In the genomic region with DNA sequence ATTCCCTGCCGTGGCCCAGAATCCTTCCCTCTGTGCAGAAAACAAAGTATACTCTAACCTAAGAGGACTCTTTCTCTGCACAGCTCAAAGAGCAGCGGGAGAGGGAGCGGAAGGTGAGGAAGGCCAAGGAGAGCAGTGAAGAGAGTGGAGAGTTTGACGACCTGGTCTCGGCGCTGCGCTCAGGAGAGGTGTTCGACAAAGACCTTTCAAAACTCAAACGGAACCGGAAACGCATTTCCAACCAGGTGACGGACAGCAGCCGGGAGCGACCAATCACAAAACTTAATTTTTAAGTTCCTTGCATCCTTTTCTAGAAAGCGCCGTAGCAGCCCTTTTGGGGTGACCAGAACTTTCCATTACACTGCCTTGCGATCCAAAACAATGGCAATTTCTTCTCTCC, we compare ENCODE assay signal across 23 mouse cellular contexts.
"Had no signal": no experiment of that assay in that cellular context is flagged by ENCODE, and none has a peak within 500 bp of the region (broad histone marks: within the 10 kb centered on the region; RNA-seq: fewer than 3 reads in every experiment).

No protein-coding gene starts in this region.

- H3K4me1 ChIP-seq: embryonic facial prominence, embryonic 10.5 days; embryonic facial prominence, embryonic 12.5 days; embryonic facial prominence, embryonic 13.5 days; embryonic facial prominence, embryonic 15.5 days; forebrain, embryonic 12.5 days; forebrain, embryonic 13.5 days; forebrain, embryonic 15.5 days had no signal

- DNase-seq: cerebellum, adult 9-10 months; cerebellum, adult 9-11 months; cerebellum, postnatal 10 days; cerebellum, postnatal 14 days; cerebellum, postnatal 25 days; cerebellum, postnatal 36 days; embryo, embryonic 11 days; forebrain, postnatal 0 days; gastrocnemius, adult 2 months; gastrocnemius, postnatal 10 days; gastrocnemius, postnatal 14 days; gastrocnemius, postnatal 36 days; heart, adult 18-20 months had no signal

- H3K9me3 ChIP-seq: embryonic facial prominence, embryonic 10.5 days; embryonic facial prominence, embryonic 12.5 days; embryonic facial prominence, embryonic 13.5 days; embryonic facial prominence, embryonic 15.5 days; forebrain, embryonic 10.5 days; forebrain, embryonic 12.5 days; forebrain, embryonic 13.5 days; forebrain, embryonic 15.5 days; heart, embryonic 10.5 days had no signal

- H3K27me3 ChIP-seq: embryonic facial prominence, embryonic 12.5 days; embryonic facial prominence, embryonic 13.5 days; embryonic facial prominence, embryonic 15.5 days; forebrain, embryonic 12.5 days; forebrain, embryonic 13.5 days; forebrain, embryonic 15.5 days had no signal

- H3K27ac ChIP-seq: embryonic facial prominence, embryonic 10.5 days; embryonic facial prominence, embryonic 12.5 days; embryonic facial prominence, embryonic 13.5 days; embryonic facial prominence, embryonic 15.5 days; forebrain, embryonic 10.5 days; forebrain, embryonic 12.5 days; forebrain, embryonic 13.5 days; forebrain, embryonic 15.5 days; gastrocnemius, adult 2 months; heart, embryonic 10.5 days had no signal

- H3K4me3 ChIP-seq: embryonic facial prominence, embryonic 10.5 days; embryonic facial prominence, embryonic 12.5 days; embryonic facial prominence, embryonic 13.5 days; embryonic facial prominence, embryonic 15.5 days; erythroblast, embryonic 14.5 days; forebrain, embryonic 10.5 days; forebrain, embryonic 12.5 days; forebrain, embryonic 13.5 days; forebrain, embryonic 15.5 days; gastrocnemius, adult 2 months; heart, embryonic 10.5 days had no signal

- H3K9ac ChIP-seq: embryonic facial prominence, embryonic 12.5 days; embryonic facial prominence, embryonic 13.5 days; embryonic facial prominence, embryonic 15.5 days; forebrain, embryonic 12.5 days; forebrain, embryonic 13.5 days; forebrain, embryonic 15.5 days; forebrain, postnatal 0 days had no signal
